Mouse (Mus musculus): Measurements from ENCODE around the gene Mthfd2l. TPM values are rescaled to one million over a fixed set of nuclear protein-coding genes. Genes with fewer than 3 reads are reported as not detected.
A peak's percentile ranks its signal among the peaks of the same experiment; 100 is the strongest.

Gene Mthfd2l
- total RNA-seq (2021): 12.4 and 18.7 TPM in 2 replicates
- long read RNA-seq, transcript Mthfd2l-203 (2 exons, 688 nt): major isoform, 9 of 16 reads
- long read RNA-seq, partial matches to known transcripts: 0 of 16 reads
- long read RNA-seq, other reads (novel, unspliced or antisense): 3 of 16 reads

DNA sequence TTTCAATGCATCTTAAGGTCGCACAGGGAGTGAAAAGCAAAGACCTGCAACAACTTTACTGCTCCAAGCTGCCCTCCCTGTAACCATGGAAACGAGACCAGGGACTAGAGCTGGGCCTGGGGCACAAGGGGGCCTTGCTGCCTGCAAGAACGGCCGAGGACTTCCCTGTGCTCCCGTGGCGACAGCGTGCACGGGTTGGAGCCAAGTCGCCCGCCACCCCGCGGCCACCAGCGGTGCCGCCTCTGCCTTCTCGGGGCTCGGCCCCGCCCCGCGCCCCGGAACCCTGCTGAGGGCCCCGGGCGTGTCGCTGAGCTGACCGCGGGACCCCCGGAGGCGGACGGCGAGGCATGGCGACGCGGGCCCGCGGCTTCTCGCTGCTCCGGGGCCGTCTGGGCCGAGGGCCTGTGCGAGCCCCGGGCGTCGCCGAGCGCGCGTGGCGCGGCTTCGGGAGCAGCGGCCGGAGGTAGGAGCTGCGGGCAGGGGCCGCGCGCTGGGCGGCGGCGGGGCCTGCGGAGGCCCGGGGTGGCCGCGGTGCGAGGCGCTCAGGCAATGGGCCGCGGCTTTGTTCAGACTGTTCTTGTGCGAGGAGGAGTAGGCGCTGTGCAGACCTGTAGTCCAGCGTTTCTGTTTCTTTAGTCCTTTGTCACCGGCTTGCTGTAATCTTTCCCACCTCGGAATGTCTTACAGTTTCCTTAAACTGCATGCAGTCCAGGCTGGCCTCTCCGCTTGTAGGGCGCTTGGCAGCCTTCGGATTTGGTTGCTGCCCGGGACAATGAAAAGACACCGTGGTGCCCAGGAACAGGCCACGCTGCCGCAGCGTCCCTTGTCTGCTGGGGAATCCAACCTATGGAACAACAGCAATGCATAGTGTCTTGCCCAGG lies at the start of gene Mthfd2l:
Gene Mthfd2l (plus strand): TSS at position 147 of the 881 bp plus-strand sequence.
- peak; percentile 89 for DNase-seq

DNA sequence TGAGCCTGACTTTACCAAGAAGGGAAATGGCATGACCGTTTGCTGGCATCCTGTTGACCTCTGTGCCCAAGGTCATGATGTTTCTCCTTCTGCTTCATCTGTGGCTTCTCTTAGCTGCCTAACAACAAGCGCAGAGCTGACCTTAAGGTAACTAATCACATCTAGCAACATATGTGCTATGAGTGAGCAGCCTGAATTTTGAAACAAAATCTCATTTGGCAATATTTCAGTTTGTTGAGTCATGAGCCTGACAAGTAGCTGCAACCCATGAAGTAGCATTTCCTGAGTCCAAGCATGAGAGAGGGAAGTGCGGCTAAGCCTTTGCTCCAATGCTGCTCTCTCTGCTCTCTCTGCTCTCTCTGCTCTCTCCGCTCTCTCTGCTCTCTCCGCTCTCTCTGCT lies 49.2 kb upstream of the Mthfd2l start:
- no peak for DNase-seq

DNA sequence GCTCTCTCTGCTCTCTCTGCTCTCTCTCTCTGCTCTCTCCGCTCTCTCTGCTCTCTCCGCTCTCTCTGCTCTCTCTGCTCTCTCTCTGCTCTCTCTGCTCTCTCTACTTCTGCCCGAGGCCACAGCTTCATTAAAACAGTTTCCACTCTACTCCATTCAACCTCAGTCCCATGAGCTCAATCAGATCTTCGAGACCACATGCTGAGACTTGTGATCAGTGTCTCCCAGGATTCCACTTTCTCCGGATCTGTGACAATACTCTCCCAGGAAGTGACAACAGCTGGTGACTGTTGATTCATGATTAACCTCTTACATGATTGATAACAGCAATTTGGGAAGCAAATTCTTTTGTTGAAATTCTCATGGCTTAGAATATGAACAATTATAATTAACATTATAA lies 48.8 kb upstream of the Mthfd2l start:
- no peak for DNase-seq

GRCm38 (mm10) chr5:90884628-90885242 lies 46.2 kb upstream of the Mthfd2l start:
- DNase-seq: no peak

GRCm38 (mm10) chr5:90888661-90889060 lies 42.3 kb upstream of the Mthfd2l start:
- no peak for DNase-seq

GRCm38 (mm10) chr5:90890519-90891463 lies 40.1 kb upstream of the Mthfd2l start, which contains the start of gene Cxcl1:
Cxcl1 (plus strand) TSS chr5:90891241.
- DNase-seq: peak; percentile 38

DNA sequence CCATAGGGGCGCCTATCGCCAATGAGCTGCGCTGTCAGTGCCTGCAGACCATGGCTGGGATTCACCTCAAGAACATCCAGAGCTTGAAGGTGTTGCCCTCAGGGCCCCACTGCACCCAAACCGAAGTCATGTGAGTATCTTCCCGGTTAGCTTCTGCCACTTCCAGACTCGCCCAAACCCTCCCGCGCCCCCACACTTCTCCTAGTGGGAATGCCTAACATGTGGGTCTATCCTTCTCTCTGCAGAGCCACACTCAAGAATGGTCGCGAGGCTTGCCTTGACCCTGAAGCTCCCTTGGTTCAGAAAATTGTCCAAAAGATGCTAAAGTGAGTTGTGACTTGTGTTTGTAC lies 39.5 kb upstream of the Mthfd2l start:
- no peak for DNase-seq

GRCm38 (mm10) chr5:90894231-90894630 lies 36.7 kb upstream of the Mthfd2l start:
- DNase-seq: no peak

- DNase-seq: no peak
These were observed 33.5 kb upstream of the Mthfd2l start for GRCm38 (mm10) chr5:90897429-90897828.

DNA sequence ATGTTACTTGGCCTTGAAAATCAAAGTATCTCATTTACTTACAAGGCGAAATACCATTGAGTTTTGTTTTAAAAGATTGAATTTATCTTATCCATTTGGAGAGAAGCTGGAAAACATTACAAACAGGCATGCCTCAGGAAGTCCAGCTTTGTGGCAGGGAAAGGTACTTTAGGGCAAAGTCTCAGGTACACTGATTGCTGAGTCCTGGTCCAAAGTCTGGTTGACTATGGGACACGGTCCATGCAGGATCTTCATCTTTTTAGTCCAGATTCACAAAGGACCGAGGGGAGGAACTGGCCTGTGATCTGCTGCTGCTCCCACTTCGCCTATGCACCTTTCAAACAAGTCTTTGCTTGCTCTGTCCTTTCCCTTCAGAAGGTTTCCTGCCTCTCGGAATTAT lies 31.6 kb upstream of the Mthfd2l start:
- DNase-seq: no peak

DNA sequence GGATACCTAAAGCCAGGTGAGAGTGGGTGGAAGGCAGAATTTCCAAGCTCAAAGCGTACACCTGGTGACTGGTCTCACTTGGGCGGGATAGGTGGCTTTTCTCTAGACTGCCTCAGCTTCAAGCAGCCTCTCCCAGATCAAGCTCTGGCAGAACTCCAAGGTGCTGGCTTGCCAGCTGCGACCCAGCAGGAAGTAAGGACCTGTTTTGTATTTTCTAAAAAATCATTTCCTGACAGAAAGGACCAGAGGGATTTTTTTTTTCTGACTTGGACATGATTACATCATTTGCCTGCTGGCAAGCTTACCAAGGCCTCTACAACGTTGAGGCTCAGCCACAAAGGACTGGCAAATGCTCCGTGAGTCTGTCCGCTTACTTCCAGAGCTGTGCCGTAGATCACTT lies 30.8 kb upstream of the Mthfd2l start:
- peak; percentile 62 for DNase-seq

- DNase-seq: no peak
These were observed 30.2 kb upstream of the Mthfd2l start for GRCm38 (mm10) chr5:90900688-90901087.

DNA sequence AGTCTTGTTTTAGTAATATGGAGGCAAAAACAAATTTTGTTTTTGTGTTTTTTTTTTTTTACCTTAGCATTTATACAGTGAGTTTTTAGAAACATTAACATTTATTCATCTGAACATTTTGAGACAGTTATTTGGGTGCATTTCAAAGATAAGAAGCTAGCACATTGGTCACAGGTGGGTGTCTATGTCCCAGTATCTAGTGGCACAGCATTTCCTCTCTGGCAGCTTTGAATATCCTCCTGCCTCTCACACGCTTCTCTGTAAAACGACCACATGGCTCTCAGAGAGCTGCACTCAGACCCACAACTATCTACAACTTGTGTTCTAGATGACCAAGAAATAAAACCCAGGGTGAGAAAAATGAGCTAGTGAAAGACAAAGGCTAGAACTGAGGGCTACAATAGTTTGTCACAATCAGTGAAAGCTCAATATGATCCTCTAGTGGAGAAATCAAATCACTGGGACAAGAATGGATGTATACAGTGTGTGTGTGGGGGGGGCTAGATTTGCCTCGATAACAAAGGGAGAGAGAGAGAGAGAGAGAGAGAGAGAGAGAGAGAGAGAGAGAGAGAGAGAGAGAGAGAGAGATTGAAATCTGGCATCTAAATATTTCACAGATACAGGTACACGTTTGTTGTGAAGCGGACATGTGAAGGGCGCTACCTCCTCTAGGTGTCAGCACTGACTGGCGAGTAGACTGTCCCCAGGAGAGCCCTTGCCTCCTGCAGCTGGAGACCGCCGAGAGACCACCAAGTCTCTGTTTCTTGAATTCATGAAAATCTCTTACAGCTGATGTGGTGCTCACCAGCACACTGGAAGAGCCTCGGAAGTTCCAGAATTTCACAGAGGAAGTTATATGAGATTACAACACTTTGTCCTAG lies 28.3 kb upstream of the Mthfd2l start:
- no peak for DNase-seq

- no peak for DNase-seq
These were observed 27.4 kb upstream of the Mthfd2l start, which contains the start of gene Cxcl2 for GRCm38 (mm10) chr5:90903339-90904020. Cxcl2 (plus strand) TSS chr5:90903871.

GRCm38 (mm10) chr5:90908983-90909382 lies 21.9 kb upstream of the Mthfd2l start:
- peak; percentile 66 for DNase-seq

DNA sequence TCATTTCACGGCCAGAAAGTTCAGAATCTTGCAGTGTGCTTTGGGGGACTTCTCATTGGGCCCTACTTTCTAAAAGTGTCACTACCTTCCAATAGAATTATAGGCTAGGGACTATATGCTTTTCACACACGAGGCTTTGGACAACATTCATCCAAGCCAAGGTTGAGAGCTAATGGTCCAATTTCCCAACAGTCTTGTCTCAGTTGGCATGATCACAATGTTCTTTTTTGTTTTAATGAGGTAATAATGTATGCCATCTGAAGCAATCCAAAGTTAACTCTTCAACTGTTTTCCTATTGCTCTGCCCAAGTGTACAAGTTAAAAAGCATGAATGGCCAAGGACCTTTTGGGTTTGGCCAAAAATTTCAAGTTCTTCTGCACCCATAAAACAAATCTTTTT lies 11.4 kb upstream of the Mthfd2l start:
- DNase-seq: no peak

DNA sequence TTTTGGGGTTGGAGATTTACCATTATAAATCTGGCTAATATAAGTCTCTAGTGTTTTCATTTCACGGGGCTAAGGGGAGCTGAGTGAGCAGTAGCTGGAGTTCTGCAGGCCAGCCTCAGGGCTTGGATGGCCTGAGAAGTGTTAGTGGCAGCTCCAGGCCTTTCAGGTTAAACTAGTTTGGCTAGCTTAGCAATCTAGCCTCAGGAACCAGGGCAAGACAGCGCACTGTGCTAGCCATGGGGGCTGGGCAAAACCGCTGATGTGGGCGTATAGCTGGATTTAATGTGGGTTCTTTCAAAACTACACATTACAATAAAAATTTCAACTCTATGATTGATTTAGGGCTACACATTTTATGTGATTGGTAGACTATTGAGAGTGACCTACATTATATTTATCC lies 8.0 kb upstream of the Mthfd2l start:
- no peak for DNase-seq

GRCm38 (mm10) chr5:90930546-90930945 lies 371 bp upstream of the Mthfd2l start:
- DNase-seq: no peak

GRCm38 (mm10) chr5:90931911-90932310 lies 994 bp downstream of the Mthfd2l start:
- no peak for DNase-seq

DNA sequence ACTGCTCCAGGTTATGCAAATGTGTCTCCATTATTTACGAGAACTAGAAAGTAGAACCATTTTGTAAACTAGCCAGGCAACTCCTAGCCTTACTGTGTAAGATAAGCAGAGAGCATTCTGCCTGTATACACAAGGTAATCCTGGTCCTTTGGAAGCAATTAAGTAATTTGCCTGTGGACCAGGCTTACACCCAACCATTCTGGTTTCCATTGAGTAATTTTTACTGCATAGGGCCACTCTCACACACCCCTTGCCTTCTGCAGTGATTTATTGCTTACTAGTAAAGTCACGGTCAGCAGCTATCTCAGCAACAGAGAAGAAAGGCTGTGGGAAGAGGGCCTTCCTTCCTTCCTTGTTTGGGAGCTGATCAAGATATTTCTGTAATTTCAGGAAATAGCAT lies 5.8 kb downstream of the Mthfd2l start:
- no peak for DNase-seq

GRCm38 (mm10) chr5:90945453-90945852 lies 14.5 kb downstream of the Mthfd2l start:
- DNase-seq: no peak

Measured in adrenal gland, postnatal 25 days (tissue).